Mouse (Mus musculus) limb, embryonic 14.5 days (tissue): ENCODE measurements around the gene Nfatc2. TPM values are rescaled to one million over a fixed set of nuclear protein-coding genes. Genes with fewer than 3 reads are reported as not detected.

ENCODE experiments used
- ATAC-seq: fragments of 200-750 bp; cut with Nextera tagmentation; 2 replicates; pipeline ENCODE4 v1.8.0; 2017; ENCODE audit warnings: low read depth, moderate number of reproducible peaks, moderate TSS enrichment; ENCODE audit not compliant: low FRiP score
- DNase-seq: peaks from one replicate; pipeline ENCODE4 v3.0.0-alpha.2; 2015; ENCODE audit warnings: low spot score
- H3K27ac ChIP-seq: fragments of 300-500 bp; sonication (generic); replicated peaks from 2 replicates; pipeline ENCODE4 v1.5.1; 2014; ENCODE audit warnings: low read depth, mild to moderate bottlenecking, low read length, moderate library complexity, mixed read lengths
- H3K27me3 ChIP-seq: fragments of 300-500 bp; sonication (generic); 2 replicates; pipeline ENCODE4 v1.6.1; 2014; ENCODE audit warnings: low read length, mixed read lengths; ENCODE audit not compliant: control insufficient read depth, insufficient read depth
- H3K36me3 ChIP-seq: fragments of 300-500 bp; sonication (generic); 2 replicates; pipeline ENCODE4 v1.6.1; 2014; ENCODE audit warnings: mild to moderate bottlenecking, low read length, moderate library complexity, mixed read lengths; ENCODE audit not compliant: control insufficient read depth, insufficient read depth
- H3K4me1 ChIP-seq: fragments of 300-500 bp; sonication (generic); 2 replicates; pipeline ENCODE4 v1.6.1; 2014; ENCODE audit warnings: antibody characterized with exemption, low read length, mixed read lengths; ENCODE audit not compliant: control insufficient read depth, insufficient read depth
- H3K4me2 ChIP-seq: fragments of 300-500 bp; sonication (generic); replicated peaks from 2 replicates; pipeline ENCODE4 v1.6.1; 2014; ENCODE audit warnings: low read depth, mild to moderate bottlenecking, low read length, moderate library complexity; ENCODE audit not compliant: severe bottlenecking
- H3K4me3 ChIP-seq: fragments of 300-500 bp; sonication (generic); replicated peaks from 2 replicates; pipeline ENCODE4 v1.5.1; 2014; ENCODE audit warnings: low read length
- H3K9ac ChIP-seq: fragments of 300-500 bp; sonication (generic); 2 replicates; pipeline ENCODE4 v1.6.1; 2014; ENCODE audit warnings: mild to moderate bottlenecking, low read depth, low read length, moderate library complexity; ENCODE audit not compliant: severe bottlenecking
- H3K9me3 ChIP-seq: fragments of 300-500 bp; sonication (generic); 2 replicates; pipeline ENCODE4 v1.6.1; 2016; ENCODE audit warnings: low read length; ENCODE audit not compliant: control insufficient read depth
- POLR2A ChIP-seq: fragments of 200-500 bp; IDR thresholded peaks from 2 replicates; pipeline ENCODE4 v1.8.0; 2012; ENCODE audit warnings: inconsistent platforms, mild to moderate bottlenecking, moderate library complexity, borderline replicate concordance; ENCODE audit not compliant: insufficient read depth, insufficient read length; ENCODE audit errors: extremely low read depth
- WGBS: fragments of 180-500 bp; shearing (Covaris S2); extraction: QIAGEN DNeasy Blood & Tissue Kit; methylation state at CpG from one replicate; pipeline ENCODE4 v1.1.7; 2014; 5-methylcytosine and 5-hydroxymethylcytosine counted together
- polyA plus RNA-seq, 2 experiments: library from polyadenylated mRNA; depleted of rRNA in 1 of 2; stranded (reverse) in 1 of 2; unstranded in 1 of 2; fragments of >200 nt; fragmentation: Nextera tagmentation in 1 of 2; extraction: Ambion mirVana in 1 of 2; gene quantifications; 2 replicates each; pipeline versions ENCODE4 v1.2.1 to v1.2.3; 2012 to 2014

The Nfatc2 gene
- polyA plus RNA-seq, 2 experiments: 9.0 to 9.4 TPM

DNA sequence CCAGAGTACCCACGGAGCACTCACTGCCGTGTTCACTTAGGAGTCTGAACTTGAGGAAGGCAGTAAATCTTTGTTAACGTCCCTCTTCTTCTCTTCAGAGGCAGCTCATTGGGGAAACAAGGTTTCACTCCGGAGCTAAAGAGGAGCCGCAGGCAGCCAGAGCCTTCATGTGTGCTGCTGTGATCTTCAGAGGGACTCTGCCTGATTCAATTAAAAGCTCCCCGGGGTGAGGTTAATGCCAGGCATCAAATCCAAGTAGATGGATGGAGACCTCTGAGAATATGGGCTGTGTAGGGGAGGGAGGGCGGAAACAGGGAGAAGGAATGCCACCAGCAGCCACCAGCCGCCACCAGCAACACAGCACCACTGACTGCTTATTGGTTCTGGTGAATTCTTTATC lies 157.3 kb downstream of the Nfatc2 start:
- H3K9ac ChIP-seq: no peak overlapping the region
- no peak overlapping the region for H3K4me3 ChIP-seq
- H3K36me3 ChIP-seq: no peaks in the 10 kb centered on the region
- 0 out of 2 replicates have a peak, but pooled peaks cover 3% of the 10 kb centered on the region for H3K9me3 ChIP-seq
- no peak overlapping the region for H3K27ac ChIP-seq
- TF ChIP-seq POLR2A: no peak
- no peak for ATAC-seq
- peaks cover 13% of the 10 kb centered on the region for H3K4me1 ChIP-seq
- H3K4me2 ChIP-seq: no peak overlapping the region
- no peaks in the 10 kb centered on the region for H3K27me3 ChIP-seq
- DNase-seq: no peak
- WGBS: 17% methylated on average over 8 of the region's 8 CpGs

GRCm38 (mm10) chr2:168441494-168441893 lies 160.0 kb downstream of the Nfatc2 start:
- H3K4me2 ChIP-seq: no peak overlapping the region
- WGBS: 85% methylated on average over 12 of the region's 12 CpGs
- no peaks in the 10 kb centered on the region for H3K27me3 ChIP-seq
- DNase-seq (no peak), ATAC-seq (no peak)
- H3K9ac ChIP-seq: no peak overlapping the region
- H3K4me1 ChIP-seq: peaks cover 12% of the 10 kb centered on the region
- H3K27ac ChIP-seq: no peak overlapping the region
- H3K36me3 ChIP-seq: no peaks in the 10 kb centered on the region
- no peak overlapping the region for H3K4me3 ChIP-seq
- no peak for TF ChIP-seq POLR2A
- H3K9me3 ChIP-seq: 0 out of 2 replicates have a peak, but pooled peaks cover 3% of the 10 kb centered on the region

- no peak for TF ChIP-seq POLR2A
- H3K9ac ChIP-seq: no peak overlapping the region
- ATAC-seq (no peak), DNase-seq (no peak)
- 94% methylated on average over 17 of the region's 17 CpGs for WGBS
- no peak overlapping the region for H3K27ac ChIP-seq
- H3K4me1 ChIP-seq: peaks cover 12% of the 10 kb centered on the region
- H3K4me3 ChIP-seq: no peak overlapping the region
- H3K27me3 ChIP-seq: no peaks in the 10 kb centered on the region
- H3K9me3 ChIP-seq: 0 out of 2 replicates have a peak, but pooled peaks cover 3% of the 10 kb centered on the region
- H3K36me3 ChIP-seq: no peaks in the 10 kb centered on the region
- H3K4me2 ChIP-seq: no peak overlapping the region
Observed at GRCm38 (mm10) chr2:168440918-168441328, 160.5 kb downstream of the Nfatc2 start.

DNA sequence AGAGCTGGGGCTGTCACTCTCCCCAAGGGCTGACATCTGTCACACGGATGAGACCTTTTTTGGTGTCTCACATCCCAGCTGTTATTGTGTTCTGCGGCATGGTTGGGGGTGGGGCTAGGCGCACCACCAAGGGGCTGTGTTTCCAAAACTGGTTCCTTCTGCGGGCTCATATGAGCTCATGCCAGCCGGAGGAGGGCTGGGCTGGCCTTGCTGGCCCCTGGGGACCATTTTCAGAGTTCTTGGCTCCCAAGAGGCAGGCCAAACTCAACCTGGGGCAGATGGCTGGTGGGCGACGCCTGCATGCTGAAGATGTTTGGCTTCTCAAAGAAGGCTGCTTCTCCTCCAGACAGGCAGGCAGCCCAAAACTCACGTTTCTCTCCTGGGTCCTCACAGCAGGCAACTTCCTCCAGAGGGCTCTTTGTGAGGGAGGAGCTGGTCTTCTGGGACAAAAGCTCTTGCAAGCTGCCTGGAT lies 162.4 kb downstream of the Nfatc2 start:
- Histone ChIP-seq H3K9me3 (0 out of 2 replicates have a peak, but pooled peaks cover 3% of the 10 kb centered on the region), H3K4me3 (no peak overlapping the region), H3K9ac (peak overlapping the region; percentile 8; the same call in 1 of the 2 replicates), H3K27ac (peak overlapping the region; percentile 35; the same call in 1 of the 2 replicates), H3K27me3 (no peaks in the 10 kb centered on the region), H3K4me1 (peaks cover 12% of the 10 kb centered on the region), H3K4me2 (no peak overlapping the region), H3K36me3 (no peaks in the 10 kb centered on the region)
- 31% methylated on average over 8 of the region's 8 CpGs for WGBS
- ATAC-seq: no peak
- no peak for DNase-seq
- no peak for TF ChIP-seq POLR2A

DNA sequence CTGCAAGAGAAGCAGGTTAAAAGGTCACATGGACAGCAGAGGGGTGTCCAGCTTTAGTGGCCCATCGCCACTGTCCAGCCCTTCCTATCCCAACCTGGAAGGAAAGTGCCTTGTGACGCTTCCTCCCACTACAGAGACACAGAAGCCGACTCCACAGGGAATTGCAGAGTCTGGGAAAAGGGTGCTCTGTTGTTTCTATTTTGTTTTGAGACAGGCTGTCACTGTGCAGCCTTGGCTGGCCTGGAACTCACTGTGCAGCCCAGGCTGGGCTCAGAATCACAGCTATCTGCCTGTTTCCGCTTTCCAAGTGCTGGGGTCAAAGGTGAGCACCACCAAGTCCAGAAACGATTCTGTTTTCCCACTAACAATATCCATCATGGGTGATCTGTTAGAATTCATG lies 167.3 kb downstream of the Nfatc2 start:
- Histone ChIP-seq H3K4me1 (peaks cover 8% of the 10 kb centered on the region), H3K4me2 (no peak overlapping the region), H3K9ac (no peak overlapping the region), H3K4me3 (no peak overlapping the region), H3K9me3 (peaks cover 5% of the 10 kb centered on the region; the same call in 1 of the 2 replicates), H3K27ac (no peak overlapping the region), H3K36me3 (no peaks in the 10 kb centered on the region), H3K27me3 (no peaks in the 10 kb centered on the region)
- no peak for TF ChIP-seq POLR2A
- WGBS: 69% methylated on average over 5 of the region's 5 CpGs
- DNase-seq: no peak
- no peak for ATAC-seq

DNA sequence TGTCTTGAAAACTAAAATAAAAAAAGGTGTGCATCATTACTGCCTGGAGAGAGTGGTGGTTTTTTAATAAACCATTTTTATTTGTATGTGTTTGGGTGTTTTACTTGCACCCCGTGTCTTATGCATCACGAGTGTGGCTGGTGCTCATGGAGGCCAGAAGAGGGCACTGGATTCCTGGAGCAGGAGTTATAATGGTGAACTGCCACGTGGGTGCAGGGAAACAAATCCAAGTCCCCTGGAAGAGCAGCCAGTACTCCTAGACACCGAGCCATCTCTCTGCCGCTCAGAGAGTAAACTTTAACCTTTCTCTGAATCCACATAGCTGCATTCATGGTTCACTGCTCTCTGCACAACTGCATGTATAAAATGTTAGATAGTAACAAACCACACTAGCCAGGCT lies 168.1 kb downstream of the Nfatc2 start:
- H3K36me3 ChIP-seq: no peaks in the 10 kb centered on the region
- no peak for DNase-seq
- H3K4me1 ChIP-seq: peaks cover under 1% of the 10 kb centered on the region; the same call in 1 of the 2 replicates
- H3K27ac ChIP-seq: no peak overlapping the region
- WGBS: 76% methylated on average over 5 of the region's 5 CpGs
- peaks cover 5% of the 10 kb centered on the region; the same call in 1 of the 2 replicates for H3K9me3 ChIP-seq
- H3K9ac ChIP-seq: no peak overlapping the region
- no peak for TF ChIP-seq POLR2A
- no peaks in the 10 kb centered on the region for H3K27me3 ChIP-seq
- no peak for ATAC-seq
- H3K4me3 ChIP-seq: no peak overlapping the region
- H3K4me2 ChIP-seq: no peak overlapping the region
